36 mouse cellular contexts compared by ENCODE assay signal in genomic region chr12:116278541-116278940, GRCm38 (mm10). TPM values are rescaled to one million over a fixed set of nuclear protein-coding genes. Genes with fewer than 3 reads are reported as not detected.
A peak's percentile ranks its signal among the peaks of the same experiment; 100 is the strongest.
DNase-seq lines count a peak whose midpoint lies in the region; ATAC-seq and TF ChIP-seq lines count a peak whose summit lies in the region.
"Had no signal": no experiment of that assay in that cellular context is flagged by ENCODE, and none has a peak within 500 bp of the region (broad histone marks: within the 10 kb centered on the region; RNA-seq: fewer than 3 reads in every experiment).

No protein-coding gene starts in this region.

- no peak for ATAC-seq in liver, embryonic 12.5 days
- ATAC-seq in liver, embryonic 11.5 days (replicated peaks; ENCODE audit: low FRiP score) = no peak
- ATAC-seq: CD4-positive, CD25-positive, alpha-beta regulatory T cell, adult 4 months; forebrain, embryonic 13.5 days; inflammation-experienced regulatory T-cells, adult 6 months; midbrain, embryonic 13.5 days; Patski had no signal

- H3K79me2 ChIP-seq in MEL (ENCODE audit: control insufficient read depth, insufficient read depth, low read length, poor library complexity) = peaks cover 20% of the 10 kb centered on the region

- no peaks in the 10 kb centered on the region for H3K36me3 ChIP-seq in liver, embryonic 12.5 days
- H3K36me3 ChIP-seq in liver, embryonic 11.5 days (ENCODE audit: control insufficient read depth, insufficient read depth, low read length) = no peaks in the 10 kb centered on the region
- peaks cover 0 to 48% of the 10 kb centered on the region in 2 experiments; a peak in 2 of 4 replicates for H3K36me3 ChIP-seq in MEL (ENCODE audit: control insufficient read depth in 1 of 2, insufficient read depth in 2 of 2, low read length in 2 of 2)
- H3K36me3 ChIP-seq: embryonic facial prominence, embryonic 13.5 days; heart, embryonic 13.5 days; hindbrain, embryonic 12.5 days; lung, embryonic 15.5 days; midbrain, embryonic 13.5 days had no signal

- no peak for TF ChIP-seq CTCF in MEL (IDR thresholded peaks at IDR 0.05 in 2 of 3, conservative IDR thresholded peaks at IDR 0.05 in 1 of 3; ENCODE audit: control insufficient read depth in 1 of 3, insufficient read depth in 1 of 3, low read depth in 2 of 3, low read length in 3 of 3, poor library complexity in 1 of 3, severe bottlenecking in 1 of 3)
- TF ChIP-seq CTCF in cerebellum, adult 2 months (IDR thresholded peaks at IDR 0.05; ENCODE audit: borderline replicate concordance, insufficient read depth, low read depth, low read length) = no peak

- no peak for DNase-seq in liver, embryonic 11.5 days (ENCODE audit: low spot score)
- no peak for DNase-seq in MEL (ENCODE audit: low read depth, low spot score)
- no peak for DNase-seq in cerebellum, adult 2 months
- DNase-seq in left cerebral cortex, adult 18-20 months (ENCODE audit: low spot score in 2 of 2) = no peak
- no peak for DNase-seq in frontal cortex, postnatal 14 days (ENCODE audit: low spot score in 2 of 2)
- DNase-seq: cerebellum, adult 18-20 months; cerebellum, postnatal 25 days; embryo, embryonic 11 days; gastrocnemius, postnatal 10 days; heart, postnatal 14 days; kidney, adult 18-20 months; kidney, postnatal 4 days; lung, postnatal 36 days; right cerebral cortex, postnatal 14 days; spleen, adult 18-20 months had no signal

- H3K4me1 ChIP-seq in liver, embryonic 12.5 days = peaks cover 62% of the 10 kb centered on the region
- H3K4me1 ChIP-seq in liver, embryonic 11.5 days (replicated peaks; ENCODE audit: control insufficient read depth, insufficient read depth, low read length) = peaks cover 24% of the 10 kb centered on the region
- peaks cover 36 to 37% of the 10 kb centered on the region in 2 experiments for H3K4me1 ChIP-seq in MEL (ENCODE audit: control insufficient read depth in 1 of 2, insufficient read depth in 2 of 2, low read length in 2 of 2)
- H3K4me1 ChIP-seq in brown adipose tissue, adult 24 weeks (ENCODE audit: control insufficient read depth, insufficient read depth, insufficient read length, low read length) = peaks cover 5% of the 10 kb centered on the region; the same call in 1 of the 2 replicates
- no peaks in the 10 kb centered on the region for H3K4me1 ChIP-seq in cerebellum, adult 2 months (ENCODE audit: control insufficient read depth, insufficient read depth, low read length)

- no peaks in the 10 kb centered on the region for H3K9me3 ChIP-seq in liver, embryonic 12.5 days (replicated peaks)
- H3K9me3 ChIP-seq in liver, embryonic 11.5 days (ENCODE audit: control insufficient read depth, low read length) = no peaks in the 10 kb centered on the region
- no peaks in the 10 kb centered on the region for H3K9me3 ChIP-seq in MEL (replicated peaks; ENCODE audit: insufficient read depth, low read length)
- H3K9me3 ChIP-seq: embryonic facial prominence, embryonic 13.5 days; forebrain, embryonic 13.5 days; heart, embryonic 13.5 days; hindbrain, embryonic 12.5 days; lung, embryonic 15.5 days; megakaryocyte, embryonic 14.5 days; midbrain, embryonic 13.5 days had no signal

- TF ChIP-seq RAD21 in MEL (IDR thresholded peaks at IDR 0.05; ENCODE audit: low read depth, low read length) = no peak

- H3K4me3 ChIP-seq in liver, embryonic 12.5 days = no peak overlapping the region
- H3K4me3 ChIP-seq in liver, embryonic 11.5 days (ENCODE audit: low read depth, low read length) = no peak overlapping the region
- H3K4me3 ChIP-seq in MEL (ENCODE audit: control insufficient read depth in 1 of 2, insufficient read depth in 1 of 2, low read depth in 2 of 2, low read length in 2 of 2) = no peak overlapping the region
- no peak overlapping the region for H3K4me3 ChIP-seq in brown adipose tissue, adult 24 weeks (ENCODE audit: insufficient read depth, low read depth, low read length)
- H3K4me3 ChIP-seq in cerebellum, adult 2 months (replicated peaks; ENCODE audit: insufficient read depth, low read depth, low read length) = no peak overlapping the region
- H3K4me3 ChIP-seq: embryonic facial prominence, embryonic 13.5 days; forebrain, embryonic 13.5 days; heart, embryonic 13.5 days; hindbrain, embryonic 12.5 days; lung, embryonic 15.5 days; midbrain, embryonic 13.5 days had no signal

- H3K4me2 ChIP-seq in liver, embryonic 12.5 days = no peak overlapping the region
- no peak overlapping the region for H3K4me2 ChIP-seq in liver, embryonic 11.5 days
- H3K4me2 ChIP-seq: embryonic facial prominence, embryonic 13.5 days; forebrain, embryonic 13.5 days; heart, embryonic 13.5 days; hindbrain, embryonic 12.5 days; lung, embryonic 15.5 days; midbrain, embryonic 13.5 days had no signal

- H3K27me3 ChIP-seq in liver, embryonic 12.5 days (replicated peaks) = no peaks in the 10 kb centered on the region
- H3K27me3 ChIP-seq in liver, embryonic 11.5 days (replicated peaks; ENCODE audit: control insufficient read depth, insufficient read depth, low read length) = no peaks in the 10 kb centered on the region
- H3K27me3 ChIP-seq in MEL (ENCODE audit: control insufficient read depth in 1 of 2, insufficient read depth in 2 of 2, low read length in 2 of 2) = no peaks in the 10 kb centered on the region
- no peaks in the 10 kb centered on the region for H3K27me3 ChIP-seq in cerebellum, adult 2 months (ENCODE audit: control insufficient read depth, insufficient read depth, low read length)
- H3K27me3 ChIP-seq: embryonic facial prominence, embryonic 13.5 days; forebrain, embryonic 13.5 days; hindbrain, embryonic 12.5 days; lung, embryonic 15.5 days; megakaryocyte, embryonic 14.5 days; midbrain, embryonic 13.5 days; Patski had no signal

- H3K27ac ChIP-seq in liver, embryonic 12.5 days = peak overlapping the region; percentile 73
- H3K27ac ChIP-seq in liver, embryonic 11.5 days (ENCODE audit: low read depth, low read length) = no peak overlapping the region
- peak overlapping the region; percentile 4 for H3K27ac ChIP-seq in MEL (ENCODE audit: control insufficient read depth, low read depth, low read length)
- H3K27ac ChIP-seq in brown adipose tissue, adult 24 weeks (replicated peaks; ENCODE audit: low read depth, low read length) = peak overlapping the region; percentile 66
- no peak overlapping the region for H3K27ac ChIP-seq in cerebellum, adult 2 months (ENCODE audit: insufficient read depth, low read length)
- H3K27ac ChIP-seq: embryonic facial prominence, embryonic 13.5 days; forebrain, embryonic 13.5 days; heart, embryonic 13.5 days; hindbrain, embryonic 12.5 days; lung, embryonic 15.5 days; midbrain, embryonic 13.5 days had no signal

- TF ChIP-seq POLR2A in MEL (IDR thresholded peaks at IDR 0.05; ENCODE audit: control insufficient read depth in 1 of 2, insufficient read depth in 1 of 2, low read depth in 1 of 2, low read length in 2 of 2, poor library complexity in 1 of 2) = no peak
- TF ChIP-seq POLR2A in cerebellum, adult 2 months (IDR thresholded peaks at IDR 0.05; ENCODE audit: borderline replicate concordance, insufficient read depth, low read length) = no peak

- H3K9ac ChIP-seq in liver, embryonic 12.5 days = no peak overlapping the region
- no peak overlapping the region for H3K9ac ChIP-seq in liver, embryonic 11.5 days (ENCODE audit: low read depth, low read length)
- no peak overlapping the region for H3K9ac ChIP-seq in MEL (ENCODE audit: control insufficient read depth, low read depth, low read length, poor library complexity, severe bottlenecking)
- H3K9ac ChIP-seq: embryonic facial prominence, embryonic 13.5 days; forebrain, embryonic 13.5 days; heart, embryonic 13.5 days; hindbrain, embryonic 12.5 days; lung, embryonic 15.5 days; midbrain, embryonic 13.5 days had no signal

- no peak for TF ChIP-seq EP300 in MEL (IDR thresholded peaks at IDR 0.05; ENCODE audit: low read depth in 1 of 2, low read length in 2 of 2)

- 67% methylated on average over 1 of the region's 1 CpGs for whole genome bisulfite sequencing in liver, embryonic 12.5 days (ENCODE audit: insufficient replicate concordance)
- 85% methylated on average over 1 of the region's 1 CpGs for WGBS in liver, embryonic 11.5 days
- 94% methylated on average over 1 of the region's 1 CpGs for WGBS in cerebellum, adult 2 months

TF ChIP-seq in MEL, 35 proteins besides CTCF, POLR2A, EP300 and RAD21 (continues in another document):
- no peak for TF ChIP-seq ELF1 (IDR thresholded peaks at IDR 0.05; ENCODE audit: low read depth, low read length)
- no peak for TF ChIP-seq SMC3 (IDR thresholded peaks at IDR 0.05; ENCODE audit: low read depth, low read length)
- TF ChIP-seq SIN3A (IDR thresholded peaks at IDR 0.05; ENCODE audit: low read length) = no peak
- no peak for TF ChIP-seq POLR2AphosphoS2 (IDR thresholded peaks at IDR 0.05; ENCODE audit: low read length)

RNA-seq across cellular contexts. Expression of gene Esyt2, which starts 2.5 kb away (rescaled TPM):
- polyA plus RNA-seq in liver, embryonic 12.5 days (2016; fragmentation: Nextera tagmentation; extraction: Ambion mirVana) = 16.2 and 17.3 TPM in 2 replicates
- polyA plus RNA-seq in liver, embryonic 11.5 days (2014; fragmentation: Nextera tagmentation; extraction: Ambion mirVana) = 20.9 and 21.1 TPM in 2 replicates
- 43.2 and 47.5 TPM in 2 replicates for total RNA-seq in MEL (2012; rRNA removed)
- 10 to 100 TPM; 45.3 to 77.7 TPM for polyA plus RNA-seq in MEL (2012; ENCODE audit: insufficient read depth in 1 of 2, insufficient read length in 2 of 2, low read depth in 1 of 2, low replicate concordance in 2 of 2, missing spikeins in 1 of 2)
- 28.8 and 46.9 TPM in 2 replicates for polyA plus RNA-seq in brown adipose tissue, adult 24 weeks (2012; ENCODE audit: insufficient read depth, insufficient read length, missing spikeins)
- polyA plus RNA-seq in cerebellum, adult 2 months (2012; rRNA removed) = 18.6 and 19.5 TPM in 2 replicates
- 10 to 100 TPM; 57.8 to 58.5 TPM for total RNA-seq in left cerebral cortex, adult 18-20 months (2021)

RNA-seq across cellular contexts. Expression of gene Gm11027, which starts 3.4 kb away (rescaled TPM):
- polyA plus RNA-seq in liver, embryonic 12.5 days (2016; fragmentation: Nextera tagmentation; extraction: Ambion mirVana) = not detected in 2 replicates
- polyA plus RNA-seq in liver, embryonic 11.5 days (2014; fragmentation: Nextera tagmentation; extraction: Ambion mirVana) = not detected in 2 replicates
- total RNA-seq in MEL (2012; rRNA removed) = not detected in 2 replicates
- polyA plus RNA-seq in MEL (2012; ENCODE audit: insufficient read depth in 1 of 2, insufficient read length in 2 of 2, low read depth in 1 of 2, low replicate concordance in 2 of 2, missing spikeins in 1 of 2) = not detected
- not detected in 2 replicates for polyA plus RNA-seq in brown adipose tissue, adult 24 weeks (2012; ENCODE audit: insufficient read depth, insufficient read length, missing spikeins)
- not detected in 2 replicates for polyA plus RNA-seq in cerebellum, adult 2 months (2012; rRNA removed)
- total RNA-seq in left cerebral cortex, adult 18-20 months (2021) = not detected
- total RNA-seq: adrenal gland, postnatal 36 days; gastrocnemius, postnatal 10 days; granulocyte monocyte progenitor cell, adult 5-6 weeks; heart, postnatal 14 days; left cerebral cortex, postnatal 36 days; monocyte, adult 5-6 weeks had no signal
- polyA plus RNA-seq: CD4-positive, CD25-positive, alpha-beta regulatory T cell, adult 4 months; embryonic facial prominence, embryonic 13.5 days; forebrain, embryonic 13.5 days; frontal cortex, adult 2 months; heart, embryonic 13.5 days; hindbrain, embryonic 12.5 days; kidney, embryonic 16.5 days; limb, embryonic 14.5 days; lung, embryonic 15.5 days; midbrain, embryonic 13.5 days; neural tube, embryonic 11.5 days; Patski; urinary bladder, adult 2 months had no signal

RNA-seq across cellular contexts. Expression of gene Wdr60, which starts 15.7 kb away (rescaled TPM):
- polyA plus RNA-seq in liver, embryonic 12.5 days (2016; fragmentation: Nextera tagmentation; extraction: Ambion mirVana) = 5.3 and 5.9 TPM in 2 replicates
- 8.7 and 12.2 TPM in 2 replicates for polyA plus RNA-seq in liver, embryonic 11.5 days (2014; fragmentation: Nextera tagmentation; extraction: Ambion mirVana)
- total RNA-seq in MEL (2012; rRNA removed) = 18.3 and 19.8 TPM in 2 replicates
- polyA plus RNA-seq in MEL (2012; ENCODE audit: insufficient read depth in 1 of 2, insufficient read length in 2 of 2, low read depth in 1 of 2, low replicate concordance in 2 of 2, missing spikeins in 1 of 2) = 10 to 100 TPM in 1 of 2 experiments, not detected in 1; 21.0 TPM
- 6.7 and 7.9 TPM in 2 replicates for polyA plus RNA-seq in brown adipose tissue, adult 24 weeks (2012; ENCODE audit: insufficient read depth, insufficient read length, missing spikeins)
- polyA plus RNA-seq in cerebellum, adult 2 months (2012; rRNA removed) = 12.5 and 13.5 TPM in 2 replicates
- 10 to 100 TPM; 17.2 to 18.2 TPM for total RNA-seq in left cerebral cortex, adult 18-20 months (2021)
- total RNA-seq: monocyte, adult 5-6 weeks had no signal

Comparison
In these comparisons a context has a peak if more than half of its experiments do, and no peak if none do; other contexts are left out.
1. H3K27ac ChIP-seq: peak in liver, embryonic 12.5 days (single experiment), MEL (single experiment) and brown adipose tissue, adult 24 weeks (single experiment); none in liver, embryonic 11.5 days (single experiment) and cerebellum, adult 2 months (single experiment).